Mouse (Mus musculus) urinary bladder, postnatal 25 days (tissue): Measurements from ENCODE around the gene Rnf144b.

Source experiments
- DNase-seq: peaks from one replicate; pipeline ENCODE4 v3.0.0; 2022; ENCODE audit warnings: low spot score

Gene Rnf144b

GRCm38 (mm10) chr13:47182366-47182765 lies 59.9 kb downstream of the Rnf144b start:
- DNase-seq, result no peak

- no peak for DNase-seq
These were observed 60.7 kb downstream of the Rnf144b start for GRCm38 (mm10) chr13:47183033-47183730.

- no peak for DNase-seq
These were observed 61.3 kb downstream of the Rnf144b start for GRCm38 (mm10) chr13:47183771-47184170.

- DNase-seq, result no peak
These were observed 65.4 kb downstream of the Rnf144b start for GRCm38 (mm10) chr13:47187836-47188235.

- no peak for DNase-seq
These were observed 67.5 kb downstream of the Rnf144b start for GRCm38 (mm10) chr13:47189971-47190370.

GRCm38 (mm10) chr13:47192200-47192599 lies 69.7 kb downstream of the Rnf144b start:
- no peak for DNase-seq

GRCm38 (mm10) chr13:47192771-47193170 lies 70.3 kb downstream of the Rnf144b start:
- DNase-seq, result no peak

- peak; percentile 61 for DNase-seq
These were observed 71.1 kb downstream of the Rnf144b start for GRCm38 (mm10) chr13:47193326-47194153.

GRCm38 (mm10) chr13:47194695-47195094 lies 72.2 kb downstream of the Rnf144b start:
- DNase-seq, result no peak

GRCm38 (mm10) chr13:47195491-47195890 lies 73.0 kb downstream of the Rnf144b start:
- DNase-seq, result no peak

- DNase-seq, result no peak
These were observed 77.7 kb downstream of the Rnf144b start for GRCm38 (mm10) chr13:47200011-47200670.

- no peak for DNase-seq
These were observed 79.6 kb downstream of the Rnf144b start for GRCm38 (mm10) chr13:47201962-47202624.

GRCm38 (mm10) chr13:47210496-47210895 lies 88.0 kb downstream of the Rnf144b start:
- no peak for DNase-seq

- DNase-seq, result no peak
These were observed 88.5 kb downstream of the Rnf144b start for GRCm38 (mm10) chr13:47210992-47211391.

- DNase-seq, result no peak
These were observed 89.1 kb downstream of the Rnf144b start for GRCm38 (mm10) chr13:47211581-47211980.

- no peak for DNase-seq
These were observed 91.4 kb downstream of the Rnf144b start for GRCm38 (mm10) chr13:47213817-47214216.

GRCm38 (mm10) chr13:47214895-47215294 lies 92.4 kb downstream of the Rnf144b start:
- no peak for DNase-seq

GRCm38 (mm10) chr13:47215815-47216585 lies 93.5 kb downstream of the Rnf144b start:
- no peak for DNase-seq

GRCm38 (mm10) chr13:47217107-47217571 lies 94.7 kb downstream of the Rnf144b start:
- no peak for DNase-seq

GRCm38 (mm10) chr13:47218351-47218750 lies 95.9 kb downstream of the Rnf144b start:
- no peak for DNase-seq

- DNase-seq, result no peak
These were observed 98.0 kb downstream of the Rnf144b start for GRCm38 (mm10) chr13:47220426-47220825.
